Mouse (Mus musculus): ENCODE data around the gene Tmem198b.

DNA sequence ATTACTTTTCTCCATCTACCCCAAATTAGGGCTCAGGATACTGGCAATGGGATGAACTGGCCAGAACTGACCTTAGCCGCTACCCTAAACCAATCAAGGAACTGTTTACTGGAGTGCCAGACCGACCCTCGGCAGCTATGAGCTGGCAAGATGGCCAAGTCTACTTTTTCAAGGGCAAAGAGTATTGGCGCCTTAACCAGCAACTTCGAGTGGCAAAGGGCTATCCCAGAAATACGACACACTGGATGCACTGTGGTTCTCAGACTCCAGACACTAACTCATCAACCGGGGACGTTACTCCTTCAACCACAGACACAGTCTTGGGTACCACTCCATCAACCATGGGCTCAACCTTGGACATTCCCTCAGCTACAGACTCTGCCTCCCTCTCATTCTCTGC, 5.5 kb downstream of the Tmem198b start:
- TF ChIP-seq POLR2A (IDR thresholded peaks at IDR 0.05; ENCODE audit: control insufficient read depth, low read depth, low read length) (no peak), CTCF (IDR thresholded peaks at IDR 0.05; ENCODE audit: control insufficient read depth, insufficient read depth, insufficient replicate concordance, low read depth, low read length) (no peak)

Measured in testis, adult 2 months (tissue).